Mouse (Mus musculus): ENCODE measurements around the gene Ndufc1. TPM values are rescaled to one million over a fixed set of nuclear protein-coding genes. Genes with fewer than 3 reads are reported as not detected.

Ndufc1 gene
- polyA plus RNA-seq, 1 experiment from 2014 or later = 875 TPM

DNA sequence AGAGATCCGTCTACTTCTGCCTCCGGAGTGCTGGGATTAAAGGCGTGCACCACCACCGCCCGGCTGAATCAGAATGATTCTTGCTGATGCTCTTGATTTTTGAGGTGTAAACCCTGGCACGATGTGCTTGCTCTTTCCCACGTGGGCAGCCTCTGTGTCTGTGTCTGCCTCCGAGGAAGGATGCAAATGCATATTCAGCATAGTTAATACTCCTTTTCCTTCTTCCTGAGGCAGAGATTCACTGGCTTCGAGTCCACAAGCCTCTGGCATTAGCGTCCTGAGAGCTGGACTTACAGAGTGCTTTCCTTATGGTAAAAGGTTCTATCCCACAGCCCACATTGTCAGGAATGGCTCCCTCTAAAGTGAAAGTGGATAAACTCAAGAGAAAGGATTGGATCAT lies 8.1 kb downstream of the Ndufc1 start:
- ATAC-seq = no peak
- WGBS = 78% methylated on average over 10 of the region's 10 CpGs

DNA sequence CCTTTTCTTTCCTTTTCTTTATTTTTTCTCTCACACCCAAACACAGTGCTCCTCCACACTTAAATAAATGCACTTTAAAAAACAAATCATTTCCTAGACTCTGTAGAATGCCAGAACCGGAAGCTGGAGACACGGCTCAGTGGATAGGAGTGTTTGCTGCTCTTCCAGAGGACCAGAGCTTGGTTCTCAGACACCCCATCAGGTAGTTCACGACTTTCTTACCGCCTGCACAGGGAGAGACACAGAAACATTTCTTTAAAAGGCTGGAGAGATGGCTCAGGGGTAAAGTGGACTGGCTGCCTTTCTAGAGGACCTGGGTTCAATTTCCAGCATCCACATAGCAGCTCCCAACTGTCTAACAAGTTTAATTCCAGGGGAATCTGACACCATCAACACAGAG lies 9.3 kb downstream of the Ndufc1 start:
- DNase-seq (ENCODE audit: low spot score) (no peak), ATAC-seq (no peak)
- Histone ChIP-seq H3K27ac (ENCODE audit: low read depth, low read length) (no peak overlapping the region), H3K9me3 (replicated peaks; ENCODE audit: control insufficient read depth, low read length) (no peaks in the 10 kb centered on the region), H3K9ac (ENCODE audit: low read length) (no peak overlapping the region), H3K4me1 (ENCODE audit: control insufficient read depth, insufficient read depth, low read length) (no peaks in the 10 kb centered on the region; the same call in 1 of the 2 replicates), H3K27me3 (replicated peaks; ENCODE audit: control insufficient read depth, insufficient read depth, low read length) (0 out of 2 replicates have a peak, but pooled peaks cover 9% of the 10 kb centered on the region), H3K4me2 (ENCODE audit: low read length) (no peak overlapping the region), H3K4me3 (ENCODE audit: low read depth, low read length) (no peak overlapping the region), H3K36me3 (ENCODE audit: control insufficient read depth, insufficient read depth, low read length) (peaks cover 13% of the 10 kb centered on the region; the same call in 1 of the 2 replicates)
- WGBS = 69% methylated on average over 4 of the region's 4 CpGs

More for the DNA sequence above, 8.1 kb downstream of the Ndufc1 start:
- H3K27me3 ChIP-seq (replicated peaks; ENCODE audit: control insufficient read depth, insufficient read depth, low read length) = 0 out of 2 replicates have a peak, but pooled peaks cover 6% of the 10 kb centered on the region
- no peaks in the 10 kb centered on the region; the same call in 1 of the 2 replicates for H3K4me1 ChIP-seq (ENCODE audit: control insufficient read depth, insufficient read depth, low read length)
- peaks cover 19% of the 10 kb centered on the region; the same call in 1 of the 2 replicates for H3K36me3 ChIP-seq (ENCODE audit: control insufficient read depth, insufficient read depth, low read length)
- H3K9ac ChIP-seq (ENCODE audit: low read length) = no peak overlapping the region
- H3K27ac ChIP-seq (ENCODE audit: low read depth, low read length) = no peak overlapping the region
- DNase-seq (ENCODE audit: low spot score) = no peak
- H3K4me2 ChIP-seq (ENCODE audit: low read length) = no peak overlapping the region
- no peaks in the 10 kb centered on the region for H3K9me3 ChIP-seq (replicated peaks; ENCODE audit: control insufficient read depth, low read length)
- no peak overlapping the region for H3K4me3 ChIP-seq (ENCODE audit: low read depth, low read length)

DNA sequence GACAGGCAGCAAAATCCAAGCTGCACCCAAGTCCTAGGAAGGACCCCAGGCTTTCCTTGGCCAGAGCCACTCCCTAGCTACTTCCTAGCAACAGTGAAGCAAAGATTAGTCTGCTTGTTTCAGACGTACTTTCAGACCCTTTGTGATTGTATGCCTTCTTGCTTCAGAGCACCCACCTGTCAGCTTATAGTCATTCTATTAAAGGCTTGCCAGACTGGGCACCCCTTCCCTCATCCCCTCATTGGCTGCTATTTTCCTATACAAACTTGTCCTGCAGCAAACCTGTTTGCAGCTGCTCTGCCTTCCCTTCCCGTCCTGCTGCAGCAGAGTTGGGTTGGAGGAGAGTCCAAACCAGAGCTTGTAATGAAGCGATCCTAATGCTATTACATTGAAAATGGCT lies 10.1 kb downstream of the Ndufc1 start:
- Histone ChIP-seq H3K9me3 (replicated peaks; ENCODE audit: control insufficient read depth, low read length) (no peaks in the 10 kb centered on the region), H3K27me3 (replicated peaks; ENCODE audit: control insufficient read depth, insufficient read depth, low read length) (0 out of 2 replicates have a peak, but pooled peaks cover 9% of the 10 kb centered on the region), H3K4me1 (ENCODE audit: control insufficient read depth, insufficient read depth, low read length) (no peaks in the 10 kb centered on the region; the same call in 1 of the 2 replicates), H3K27ac (ENCODE audit: low read depth, low read length) (no peak overlapping the region), H3K36me3 (ENCODE audit: control insufficient read depth, insufficient read depth, low read length) (peaks cover 8% of the 10 kb centered on the region; the same call in 1 of the 2 replicates), H3K9ac (ENCODE audit: low read length) (no peak overlapping the region), H3K4me2 (ENCODE audit: low read length) (no peak overlapping the region), H3K4me3 (ENCODE audit: low read depth, low read length) (no peak overlapping the region)
- DNase-seq (ENCODE audit: low spot score) = peak; percentile 27
- no peak for ATAC-seq
- WGBS = 8% methylated on average over 3 of the region's 3 CpGs

DNA sequence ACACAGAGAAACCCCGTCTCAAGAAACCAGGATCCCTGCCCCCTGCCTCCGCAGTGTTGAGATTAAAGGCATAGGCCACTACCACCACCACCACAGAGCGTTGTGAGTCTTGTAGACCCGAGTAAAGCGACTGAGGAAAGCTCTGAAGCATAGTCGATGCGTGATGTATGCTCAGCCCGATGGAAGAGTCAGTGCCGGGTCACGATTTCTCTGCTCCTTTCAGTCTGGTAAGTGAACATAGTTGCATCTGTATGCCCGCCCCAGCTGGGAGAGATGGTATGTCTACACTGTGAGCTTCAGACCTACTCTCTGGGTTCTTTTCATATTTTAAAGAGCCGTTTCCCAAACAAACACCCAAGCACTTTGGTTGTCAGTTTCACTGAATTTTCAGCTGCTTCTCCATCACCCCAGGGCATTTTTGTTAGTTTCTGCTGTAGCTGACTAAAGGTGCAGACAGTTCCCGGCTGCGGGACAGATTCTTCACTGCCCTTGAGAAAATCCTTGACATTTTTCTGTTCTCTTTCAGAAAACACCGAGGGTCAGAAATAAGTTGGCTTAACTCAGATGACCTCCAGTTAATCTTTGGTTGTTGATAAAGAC lies 11.0 kb downstream of the Ndufc1 start:
- no peak overlapping the region for H3K4me2 ChIP-seq (ENCODE audit: low read length)
- WGBS = 59% methylated on average over 15 of the region's 15 CpGs
- H3K9ac ChIP-seq (ENCODE audit: low read length) = no peak overlapping the region
- no peak overlapping the region for H3K27ac ChIP-seq (ENCODE audit: low read depth, low read length)
- H3K4me1 ChIP-seq (ENCODE audit: control insufficient read depth, insufficient read depth, low read length) = no peaks in the 10 kb centered on the region; the same call in 1 of the 2 replicates
- H3K4me3 ChIP-seq (ENCODE audit: low read depth, low read length) = no peak overlapping the region
- DNase-seq (ENCODE audit: low spot score) (no peak), ATAC-seq (no peak)
- H3K27me3 ChIP-seq (replicated peaks; ENCODE audit: control insufficient read depth, insufficient read depth, low read length) = 0 out of 2 replicates have a peak, but pooled peaks cover 9% of the 10 kb centered on the region
- H3K36me3 ChIP-seq (ENCODE audit: control insufficient read depth, insufficient read depth, low read length) = 0 out of 2 replicates have a peak, but pooled peaks cover 1% of the 10 kb centered on the region
- no peaks in the 10 kb centered on the region for H3K9me3 ChIP-seq (replicated peaks; ENCODE audit: control insufficient read depth, low read length)

DNA sequence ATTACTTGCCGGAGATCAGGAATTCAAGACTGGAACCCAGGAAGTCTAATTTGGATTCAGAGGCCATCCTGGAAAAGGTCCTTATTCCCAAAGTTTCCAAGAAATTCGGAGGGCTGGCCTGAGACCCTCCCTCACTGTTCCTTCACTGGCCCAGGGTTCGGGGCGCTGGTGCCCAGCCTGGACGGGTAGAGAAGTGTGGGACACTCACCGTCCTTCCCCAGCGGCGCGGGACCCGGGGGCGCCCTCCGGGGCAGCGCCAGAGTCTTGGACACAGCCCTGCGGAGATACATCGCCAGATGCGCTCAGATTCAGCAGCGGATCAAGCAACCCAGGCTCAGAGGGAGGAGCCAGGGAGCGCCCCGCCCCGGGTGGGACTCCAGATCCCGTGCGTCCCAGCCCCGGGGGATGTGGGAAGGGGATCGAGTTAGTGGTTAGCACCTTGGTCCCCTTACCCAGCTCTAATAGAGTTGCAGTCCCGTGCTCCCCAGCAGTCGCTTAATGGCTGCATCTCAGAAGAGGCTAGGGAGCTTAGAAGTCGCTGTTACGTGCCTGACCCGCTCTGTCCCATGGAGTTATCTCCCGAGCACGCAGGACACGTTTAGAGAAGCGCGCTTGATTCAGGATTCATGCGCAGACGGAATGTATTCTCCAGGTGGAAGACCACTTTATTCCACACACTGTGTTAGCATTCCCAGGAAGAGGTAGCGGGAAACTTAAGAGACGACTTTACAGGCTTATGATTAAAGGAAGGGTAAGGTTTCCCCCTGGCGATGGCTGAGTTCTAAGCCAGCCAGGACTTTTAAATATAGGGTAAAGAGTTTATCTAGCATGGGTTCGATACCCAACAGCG lies 12.3 kb downstream of the Ndufc1 start, which contains the start of gene Mgarp:
Gene Mgarp (minus strand): TSS at position 520 of the 850 bp plus-strand sequence.
- 2% methylated on average over 41 of the region's 41 CpGs for WGBS
- no peaks in the 10 kb centered on the region for H3K36me3 ChIP-seq (ENCODE audit: control insufficient read depth, insufficient read depth, low read length)
- H3K4me1 ChIP-seq (ENCODE audit: control insufficient read depth, insufficient read depth, low read length) = no peaks in the 10 kb centered on the region; the same call in 1 of the 2 replicates

DNA sequence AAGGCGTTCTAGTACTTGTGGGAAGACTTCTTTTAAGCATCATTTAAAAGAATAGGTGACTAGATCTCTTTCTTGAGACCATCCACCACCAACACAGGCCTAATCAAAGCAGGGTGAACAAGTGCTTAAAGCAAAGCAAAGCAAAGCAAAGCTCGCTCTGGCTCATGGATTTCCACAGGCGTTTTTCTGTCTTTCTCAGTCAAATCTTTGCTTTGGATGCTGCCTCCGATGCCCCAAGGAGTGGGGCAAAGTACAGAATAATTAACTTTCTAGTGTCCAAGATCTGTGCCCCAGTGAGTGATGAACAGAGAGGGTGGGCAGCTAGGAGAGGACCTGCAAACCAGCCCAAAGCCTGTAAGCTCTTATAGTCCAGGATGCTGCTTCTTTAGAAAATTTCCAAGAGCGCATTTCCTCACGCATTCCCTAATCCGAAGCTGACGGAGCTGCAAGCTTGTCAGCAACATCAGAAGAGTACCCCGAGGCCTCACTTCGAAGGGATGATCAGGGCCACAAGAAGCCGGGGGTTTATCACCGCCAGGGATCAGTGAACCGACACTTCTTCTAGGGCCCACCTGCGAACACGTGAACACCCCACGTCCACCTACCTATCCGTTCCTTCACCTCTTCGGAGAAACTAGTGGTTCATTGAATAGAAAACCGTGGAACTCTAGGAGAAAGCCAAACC lies 13.2 kb downstream of the Ndufc1 start:
- Histone ChIP-seq H3K9ac (ENCODE audit: low read length) (no peak overlapping the region), H3K27ac (ENCODE audit: low read depth, low read length) (no peak overlapping the region), H3K4me1 (ENCODE audit: control insufficient read depth, insufficient read depth, low read length) (no peaks in the 10 kb centered on the region; the same call in 1 of the 2 replicates), H3K27me3 (replicated peaks; ENCODE audit: control insufficient read depth, insufficient read depth, low read length) (0 out of 2 replicates have a peak, but pooled peaks cover 9% of the 10 kb centered on the region), H3K36me3 (ENCODE audit: control insufficient read depth, insufficient read depth, low read length) (no peaks in the 10 kb centered on the region), H3K4me2 (ENCODE audit: low read length) (peak overlapping the region; percentile 67; the same call in 1 of the 2 replicates), H3K9me3 (replicated peaks; ENCODE audit: control insufficient read depth, low read length) (no peaks in the 10 kb centered on the region), H3K4me3 (ENCODE audit: low read depth, low read length) (no peak overlapping the region)
- DNase-seq (ENCODE audit: low spot score) (no peak), ATAC-seq (no peak)
- 18% methylated on average over 19 of the region's 19 CpGs for WGBS

More for the DNA sequence above, 12.3 kb downstream of the Ndufc1 start, which contains the start of gene Mgarp:
- Histone ChIP-seq H3K9ac (ENCODE audit: low read length) (peak within 1 kb of the TSS; percentile 52; the same call in 1 of the 2 replicates), H3K4me3 (ENCODE audit: low read depth, low read length) (peak within 1 kb of the TSS; percentile 39), H3K27ac (ENCODE audit: low read depth, low read length) (no peak within 1 kb of the TSS), H3K27me3 (replicated peaks; ENCODE audit: control insufficient read depth, insufficient read depth, low read length) (0 out of 2 replicates have a peak, but pooled peaks cover 9% of the 10 kb centered on the region), H3K9me3 (replicated peaks; ENCODE audit: control insufficient read depth, low read length) (no peaks in the 10 kb centered on the region), H3K4me2 (ENCODE audit: low read length) (peak within 1 kb of the TSS; percentile 67)
- ATAC-seq = peak; percentile 88
- peak; percentile 71 for DNase-seq (ENCODE audit: low spot score)

DNA sequence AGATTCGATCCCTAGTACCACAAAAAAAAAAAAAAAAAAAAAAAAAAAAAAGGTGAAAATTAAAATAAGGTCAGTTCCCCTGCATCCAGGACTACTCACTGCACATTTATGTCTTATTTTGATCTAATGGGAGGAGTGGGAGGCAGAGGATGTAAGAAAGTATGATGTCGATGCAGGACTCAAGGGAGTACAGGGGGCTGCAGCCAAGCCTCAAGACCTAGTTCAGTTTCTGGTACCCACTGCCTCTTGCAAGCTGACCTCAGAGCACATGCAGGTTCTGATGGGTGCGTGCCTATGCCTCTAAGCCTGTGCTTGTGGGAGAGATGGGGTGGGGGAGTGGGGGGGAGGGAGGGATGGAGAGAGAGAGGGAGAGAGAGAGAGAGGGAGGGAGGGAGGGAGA lies 13.9 kb downstream of the Ndufc1 start:
- Histone ChIP-seq H3K36me3 (ENCODE audit: control insufficient read depth, insufficient read depth, low read length) (no peaks in the 10 kb centered on the region), H3K27ac (ENCODE audit: low read depth, low read length) (no peak overlapping the region), H3K9ac (ENCODE audit: low read length) (no peak overlapping the region), H3K4me2 (ENCODE audit: low read length) (no peak overlapping the region), H3K4me3 (ENCODE audit: low read depth, low read length) (no peak overlapping the region), H3K9me3 (replicated peaks; ENCODE audit: control insufficient read depth, low read length) (no peaks in the 10 kb centered on the region), H3K27me3 (replicated peaks; ENCODE audit: control insufficient read depth, insufficient read depth, low read length) (0 out of 2 replicates have a peak, but pooled peaks cover 9% of the 10 kb centered on the region), H3K4me1 (ENCODE audit: control insufficient read depth, insufficient read depth, low read length) (no peaks in the 10 kb centered on the region; the same call in 1 of the 2 replicates)
- WGBS = 60% methylated on average over 3 of the region's 3 CpGs
- ATAC-seq (no peak), DNase-seq (ENCODE audit: low spot score) (no peak)

DNA sequence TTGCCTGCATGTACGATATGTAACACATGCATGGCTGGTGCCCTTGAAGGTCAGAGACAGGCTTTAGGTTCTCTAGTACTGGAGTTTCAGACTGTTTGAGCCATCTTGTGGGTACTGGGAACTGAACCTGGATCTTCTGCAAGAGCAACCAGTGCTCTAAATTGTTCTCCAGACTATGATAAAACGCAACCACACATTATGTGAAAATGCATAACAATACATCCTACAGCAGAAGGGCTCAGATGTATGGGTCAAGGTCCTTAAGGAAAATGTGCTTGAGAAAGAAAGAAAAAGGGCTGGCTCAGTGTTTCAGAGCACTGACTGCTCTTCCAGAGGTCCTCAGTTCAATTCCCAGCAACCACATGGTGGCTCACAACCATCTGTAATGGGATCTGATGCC lies 15.1 kb downstream of the Ndufc1 start:
- 0 out of 2 replicates have a peak, but pooled peaks cover 9% of the 10 kb centered on the region for H3K27me3 ChIP-seq (replicated peaks; ENCODE audit: control insufficient read depth, insufficient read depth, low read length)
- no peak for ATAC-seq
- DNase-seq (ENCODE audit: low spot score) = no peak
- no peaks in the 10 kb centered on the region for H3K36me3 ChIP-seq (ENCODE audit: control insufficient read depth, insufficient read depth, low read length)
- 95% methylated on average over 2 of the region's 2 CpGs for WGBS
- no peak overlapping the region for H3K9ac ChIP-seq (ENCODE audit: low read length)
- no peak overlapping the region for H3K4me2 ChIP-seq (ENCODE audit: low read length)
- H3K4me1 ChIP-seq (ENCODE audit: control insufficient read depth, insufficient read depth, low read length) = no peaks in the 10 kb centered on the region; the same call in 1 of the 2 replicates
- no peaks in the 10 kb centered on the region for H3K9me3 ChIP-seq (replicated peaks; ENCODE audit: control insufficient read depth, low read length)
- no peak overlapping the region for H3K27ac ChIP-seq (ENCODE audit: low read depth, low read length)
- no peak overlapping the region for H3K4me3 ChIP-seq (ENCODE audit: low read depth, low read length)
